Mouse (Mus musculus): ENCODE results near the gene Lsm12.
A peak's percentile ranks its signal among the peaks of the same experiment; 100 is the strongest.

The Lsm12 gene

DNA sequence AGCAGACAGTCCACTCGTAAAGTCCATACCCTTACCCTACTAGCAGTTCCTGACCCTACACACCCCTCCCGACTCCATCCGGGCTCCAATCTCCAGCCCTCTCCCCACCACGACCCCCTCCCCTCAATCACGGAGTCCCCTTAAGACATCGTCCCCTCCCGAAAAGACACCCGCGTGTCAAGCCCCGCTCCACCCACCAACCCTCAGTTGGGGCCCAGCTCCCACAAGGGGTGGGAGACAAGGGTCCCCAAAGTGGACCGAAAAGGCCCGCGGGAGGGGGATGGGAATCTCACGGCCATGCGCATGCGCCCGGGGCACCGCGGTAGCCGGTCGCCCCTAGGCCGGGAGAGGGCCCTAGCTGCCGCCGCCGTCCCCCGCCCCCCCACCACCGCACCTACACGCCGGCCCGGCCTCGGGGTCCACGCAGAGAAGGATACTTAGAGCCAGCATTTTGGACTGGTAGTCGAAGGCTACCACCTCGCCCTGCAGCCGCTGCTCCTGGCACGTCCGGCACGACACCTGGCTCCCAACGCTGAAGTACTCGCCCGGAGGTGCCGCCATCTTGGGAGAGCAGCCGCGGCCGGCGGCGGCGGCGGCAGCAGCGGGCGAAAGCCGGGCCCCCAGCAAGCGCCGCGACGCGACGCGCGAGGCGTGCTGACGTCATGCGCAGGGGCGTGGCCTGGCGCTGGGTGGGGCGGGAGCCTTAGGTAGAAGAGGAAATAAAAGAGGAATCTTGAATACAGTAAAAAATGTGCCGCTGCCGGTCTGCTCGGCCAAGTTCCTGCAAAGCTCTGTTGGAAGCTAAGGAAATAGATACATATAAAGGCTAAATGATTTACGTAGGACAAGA lies at the start of gene Lsm12:
Gene Lsm12 (minus strand): TSS at position 651 of the 850 bp plus-strand sequence.
- DNase-seq (ENCODE audit: low spot score in 2 of 2), result peak; percentile 99

DNA sequence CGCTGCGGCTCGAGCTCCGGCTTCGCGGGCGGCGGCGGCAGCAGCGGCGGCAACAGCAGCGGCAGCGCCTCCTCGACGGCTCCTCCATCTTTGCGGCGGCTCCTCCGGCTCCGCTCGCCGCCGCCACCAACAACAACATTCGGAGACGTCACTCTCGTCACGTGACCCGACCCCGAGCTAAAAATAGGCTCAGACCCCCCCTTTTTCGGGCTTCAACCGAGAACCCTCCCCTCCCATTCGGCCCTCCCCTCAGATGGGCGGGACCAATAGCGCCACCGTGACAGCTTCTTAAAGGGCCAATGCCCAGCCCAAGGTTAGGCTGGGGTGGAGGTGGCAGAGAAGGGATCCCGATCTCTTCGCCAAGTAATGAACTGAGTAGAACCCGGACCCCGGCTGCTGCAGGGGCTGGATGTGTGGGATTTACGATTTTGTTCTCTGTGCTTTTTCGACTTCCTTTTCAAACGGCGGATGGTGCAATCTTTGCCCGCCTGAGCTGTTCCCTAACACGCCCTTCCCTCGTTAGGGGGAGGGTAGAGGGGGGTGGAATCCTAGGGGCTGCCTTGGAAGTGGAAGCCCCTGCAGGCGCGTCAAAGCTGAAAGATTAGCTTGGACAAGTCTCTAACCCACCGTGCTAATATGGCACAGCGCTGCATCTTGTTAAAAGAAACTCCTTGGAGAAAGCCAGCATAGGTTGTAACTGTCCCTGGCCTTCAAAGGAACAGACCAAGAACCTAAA lies 45.1 kb upstream of the Lsm12 start, which contains the start of gene Hdac5:
Gene Hdac5 (minus strand): TSS at position 161 of the 736 bp plus-strand sequence.
- peak; percentile 89 to 94 for DNase-seq (ENCODE audit: low spot score in 2 of 2)

DNA sequence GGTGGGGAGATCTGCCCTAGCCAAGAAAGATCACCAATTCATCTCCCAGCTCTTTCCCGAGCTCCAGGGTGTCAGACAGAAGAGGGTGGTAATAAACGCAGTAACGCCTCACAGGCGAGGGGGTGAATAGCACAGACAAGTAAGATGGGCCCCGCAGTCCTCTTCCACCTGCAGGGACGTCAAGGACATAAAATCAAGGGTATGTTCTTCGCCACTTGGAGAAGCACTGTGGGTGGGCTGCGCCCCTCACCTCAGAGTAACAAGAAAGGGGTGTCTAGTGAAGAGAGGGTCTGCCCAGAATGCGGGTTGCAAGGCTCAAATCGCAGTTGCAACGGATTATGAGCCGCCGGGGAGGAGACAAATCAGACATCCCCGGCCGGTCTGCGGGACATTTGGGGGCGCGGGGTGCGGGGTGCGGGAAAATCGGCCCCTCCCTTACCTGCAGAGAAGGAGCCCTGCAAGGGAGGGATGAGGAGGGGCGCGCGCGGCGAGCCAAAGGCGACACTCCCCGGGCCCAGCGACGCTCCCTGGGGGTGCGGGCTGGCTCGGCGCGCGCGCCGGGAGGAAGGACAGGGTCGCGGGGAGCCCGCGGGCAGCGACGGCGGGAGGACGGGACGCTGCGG lies 44.3 kb upstream of the Lsm12 start:
- DNase-seq (ENCODE audit: low spot score in 2 of 2), result no peak

GRCm38 (mm10) chr11:102228646-102229268 lies 43.7 kb upstream of the Lsm12 start:
- no peak for DNase-seq (ENCODE audit: low spot score in 2 of 2)

DNA sequence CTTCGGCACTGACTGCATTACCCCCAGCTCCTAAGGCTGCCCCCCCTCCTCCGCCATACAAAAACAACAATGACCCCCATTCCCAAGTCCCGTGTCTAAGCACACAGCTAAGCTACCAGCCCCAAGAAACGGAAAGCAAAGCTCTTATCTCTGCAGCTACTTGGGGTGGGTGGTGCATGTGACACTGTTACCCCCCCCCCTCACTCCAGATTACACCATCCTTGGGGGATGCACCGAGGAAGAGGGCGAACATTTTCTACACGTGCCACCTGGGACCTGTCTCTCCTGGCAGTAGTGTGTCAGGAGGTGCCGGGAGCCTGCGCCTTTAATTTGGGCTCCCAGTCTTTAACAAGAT lies 43.1 kb upstream of the Lsm12 start:
- no peak for DNase-seq (ENCODE audit: low spot score in 2 of 2)

- no peak for DNase-seq (ENCODE audit: low spot score in 2 of 2)
Measured at GRCm38 (mm10) chr11:102227270-102228190, 42.4 kb upstream of the Lsm12 start.

- no peak for DNase-seq (ENCODE audit: low spot score in 2 of 2)
Measured at GRCm38 (mm10) chr11:102226067-102226978, 41.2 kb upstream of the Lsm12 start.

GRCm38 (mm10) chr11:102225221-102225620 lies 40.1 kb upstream of the Lsm12 start:
- DNase-seq (ENCODE audit: low spot score in 2 of 2), result no peak

DNA sequence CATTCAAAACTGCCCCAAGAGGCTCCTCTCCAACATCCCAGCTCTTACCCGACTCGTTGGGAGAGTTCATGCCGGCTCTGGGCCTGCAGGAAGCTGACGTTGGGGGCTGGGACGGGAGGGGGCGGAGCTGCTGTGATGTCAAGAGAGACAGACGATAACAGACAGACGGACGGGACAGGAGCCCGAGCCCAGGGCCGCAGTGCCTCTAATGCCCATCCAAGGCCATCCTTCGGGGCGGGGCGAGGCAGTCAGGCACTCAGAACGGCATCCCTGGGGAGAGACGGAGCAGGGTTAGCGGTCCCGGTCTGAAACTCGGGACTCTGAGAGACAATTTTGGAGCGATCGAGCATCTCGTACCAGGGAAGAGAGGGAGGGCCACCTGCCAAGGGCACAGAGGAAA lies 39.6 kb upstream of the Lsm12 start:
- no peak for DNase-seq (ENCODE audit: low spot score in 2 of 2)

DNA sequence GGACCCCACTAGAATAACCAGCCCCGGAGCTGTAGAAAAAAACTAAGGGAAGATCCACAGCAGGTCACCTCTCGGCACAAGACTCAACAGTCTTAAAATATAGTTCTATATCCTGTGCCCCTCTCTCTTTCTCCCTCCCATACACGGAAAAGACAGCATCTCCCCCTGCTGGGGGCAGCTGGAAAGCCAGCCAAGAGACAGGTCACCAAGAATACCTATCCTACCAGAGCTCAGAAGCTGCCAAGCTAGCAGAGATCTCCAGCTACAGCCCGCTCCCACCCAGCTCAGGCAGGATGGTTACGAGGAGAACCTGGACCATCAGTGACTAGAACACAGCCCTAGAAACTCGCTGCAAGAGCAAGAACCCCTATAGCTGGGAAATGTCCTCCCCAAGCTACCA lies 38.1 kb upstream of the Lsm12 start:
- DNase-seq (ENCODE audit: low spot score in 2 of 2), result peak; percentile 44 to 71

DNA sequence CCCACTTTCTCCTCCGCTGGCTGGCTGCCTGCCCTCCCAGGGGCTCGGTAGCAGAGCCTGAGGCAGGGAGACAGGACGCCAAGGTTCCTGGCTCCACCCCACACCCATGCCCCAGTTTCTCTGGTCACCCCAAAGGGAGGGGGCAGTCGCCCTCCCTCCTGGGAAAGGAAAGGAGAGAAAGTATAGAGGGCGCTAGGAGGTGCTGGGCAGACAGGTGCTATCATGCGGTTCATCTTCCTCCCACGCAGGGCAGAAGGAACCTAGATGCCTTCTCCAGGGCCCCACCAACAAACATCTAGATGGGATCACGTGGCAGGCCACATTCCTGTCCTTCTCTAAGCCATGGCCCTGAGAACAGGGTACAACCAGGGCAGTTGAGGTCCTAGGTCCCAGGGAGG lies 36.9 kb upstream of the Lsm12 start:
- no peak for DNase-seq (ENCODE audit: low spot score in 2 of 2)

- no peak for DNase-seq (ENCODE audit: low spot score in 2 of 2)
Measured at GRCm38 (mm10) chr11:102221243-102221953, 36.3 kb upstream of the Lsm12 start.

GRCm38 (mm10) chr11:102220451-102220850 lies 35.4 kb upstream of the Lsm12 start:
- DNase-seq (ENCODE audit: low spot score in 2 of 2), result no peak

DNA sequence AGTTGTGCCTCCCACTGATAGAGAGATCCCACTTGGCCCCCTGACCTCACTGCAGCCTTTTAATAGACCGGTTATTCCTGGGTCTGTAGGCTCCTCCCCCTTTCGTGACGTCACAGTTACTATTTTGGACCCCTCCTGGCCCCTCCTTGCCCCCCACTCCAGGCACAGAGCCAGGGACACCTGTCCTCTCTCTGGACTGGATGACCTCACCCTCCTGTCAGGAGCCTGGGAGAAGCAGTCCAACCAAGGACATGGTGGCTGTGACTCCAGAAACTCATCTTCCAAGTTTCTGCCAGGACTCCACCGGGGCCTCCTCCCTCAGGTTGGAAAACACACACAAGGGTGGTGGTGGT lies 34.9 kb upstream of the Lsm12 start:
- no peak for DNase-seq (ENCODE audit: low spot score in 2 of 2)

GRCm38 (mm10) chr11:102219247-102219993 lies 34.3 kb upstream of the Lsm12 start:
- no peak for DNase-seq (ENCODE audit: low spot score in 2 of 2)

DNA sequence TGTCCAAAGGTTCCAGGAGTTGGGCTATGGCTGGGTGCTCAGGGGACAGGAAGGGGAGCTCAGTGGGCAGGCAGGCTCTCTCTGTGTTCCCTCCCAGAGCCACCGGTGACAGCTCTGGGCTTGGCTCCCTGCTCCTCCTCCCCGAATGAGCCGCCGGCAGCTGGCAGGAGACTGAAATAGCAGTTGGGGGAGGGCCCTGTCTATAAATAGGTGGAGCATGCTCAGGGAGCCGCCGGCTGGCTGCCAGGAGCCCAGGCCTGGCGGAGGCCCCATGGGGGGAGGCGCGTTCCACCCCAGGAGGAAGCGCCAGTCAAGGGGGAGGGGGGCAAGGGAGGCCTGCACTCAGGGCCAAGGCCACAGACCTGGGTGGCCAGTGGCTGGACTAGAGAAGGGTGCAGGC lies 33.7 kb upstream of the Lsm12 start:
- peak; percentile 59 to 64 for DNase-seq (ENCODE audit: low spot score in 2 of 2)

- DNase-seq (ENCODE audit: low spot score in 2 of 2), result no peak
Measured at GRCm38 (mm10) chr11:102217876-102218430, 32.9 kb upstream of the Lsm12 start.

DNA sequence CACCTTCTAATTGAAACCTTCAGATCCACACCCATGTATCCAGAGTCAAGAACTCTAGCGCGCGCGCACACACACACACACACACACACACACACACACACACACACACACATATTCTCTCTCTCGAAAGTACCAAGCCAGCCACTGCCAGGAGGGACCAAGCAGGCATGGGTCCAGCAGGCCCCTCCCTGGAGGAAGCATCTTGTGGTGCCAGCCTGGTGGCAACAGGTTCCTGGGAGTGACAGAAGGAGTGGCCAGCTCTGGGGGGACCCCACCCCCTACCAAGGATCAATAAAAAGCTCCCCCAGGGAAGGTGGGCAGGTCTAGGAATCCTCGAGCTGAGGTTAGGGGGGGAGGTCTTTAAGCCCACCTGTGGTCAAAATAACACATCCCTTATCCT lies 32.3 kb upstream of the Lsm12 start:
- DNase-seq (ENCODE audit: low spot score in 2 of 2), result no peak
